Mouse (Mus musculus): ENCODE measurements around the gene Tmem54.

Tmem54 gene

GRCm38 (mm10) chr4:129097006-129097405 lies 8.3 kb upstream of the Tmem54 start:
- no peak for DNase-seq (ENCODE audit: low spot score in 2 of 2)

- no peak for DNase-seq (ENCODE audit: low spot score in 2 of 2)
Observed at GRCm38 (mm10) chr4:129102133-129102829, 3.1 kb upstream of the Tmem54 start.

GRCm38 (mm10) chr4:129106073-129106472 lies 725 bp downstream of the Tmem54 start:
- no peak for DNase-seq (ENCODE audit: low spot score in 2 of 2)

GRCm38 (mm10) chr4:129107348-129107899 lies 2.1 kb downstream of the Tmem54 start:
- no peak for DNase-seq (ENCODE audit: low spot score in 2 of 2)

GRCm38 (mm10) chr4:129108624-129109023 lies 3.3 kb downstream of the Tmem54 start:
- DNase-seq (ENCODE audit: low spot score in 2 of 2), result no peak

- no peak for DNase-seq (ENCODE audit: low spot score in 2 of 2)
Observed at GRCm38 (mm10) chr4:129110804-129111203, 5.5 kb downstream of the Tmem54 start.

- DNase-seq (ENCODE audit: low spot score in 2 of 2), result no peak
Observed at GRCm38 (mm10) chr4:129111350-129111749, 6.0 kb downstream of the Tmem54 start.

GRCm38 (mm10) chr4:129112231-129112630 lies 6.9 kb downstream of the Tmem54 start:
- DNase-seq (ENCODE audit: low spot score in 2 of 2), result no peak

- DNase-seq (ENCODE audit: low spot score in 2 of 2), result peak; percentile 50 to 59
Observed at GRCm38 (mm10) chr4:129113083-129113988, 8.0 kb downstream of the Tmem54 start.

- DNase-seq (ENCODE audit: low spot score in 2 of 2), result no peak
Observed at GRCm38 (mm10) chr4:129116703-129117102, 11.4 kb downstream of the Tmem54 start.

- DNase-seq (ENCODE audit: low spot score in 2 of 2), result no peak
Observed at GRCm38 (mm10) chr4:129117720-129118510, 12.6 kb downstream of the Tmem54 start.

GRCm38 (mm10) chr4:129119708-129120107 lies 14.4 kb downstream of the Tmem54 start:
- no peak for DNase-seq (ENCODE audit: low spot score in 2 of 2)

- DNase-seq (ENCODE audit: low spot score in 2 of 2), result peak; percentile 24 to 79
Observed at GRCm38 (mm10) chr4:129120520-129121445, 15.4 kb downstream of the Tmem54 start.

- no peak for DNase-seq (ENCODE audit: low spot score in 2 of 2)
Observed at GRCm38 (mm10) chr4:129121569-129122086, 16.3 kb downstream of the Tmem54 start, which contains the start of gene Hpca. Gene Hpca, minus strand, starts transcription at chr4:129122036.

GRCm38 (mm10) chr4:129122107-129122506 lies 16.8 kb downstream of the Tmem54 start:
- no peak for DNase-seq (ENCODE audit: low spot score in 2 of 2)

- DNase-seq (ENCODE audit: low spot score in 2 of 2), result no peak
Observed at GRCm38 (mm10) chr4:129122719-129123118, 17.4 kb downstream of the Tmem54 start.

- no peak for DNase-seq (ENCODE audit: low spot score in 2 of 2)
Observed at GRCm38 (mm10) chr4:129124652-129125146, 19.4 kb downstream of the Tmem54 start.

- DNase-seq (ENCODE audit: low spot score in 2 of 2), result no peak
Observed at GRCm38 (mm10) chr4:129125736-129126451, 20.5 kb downstream of the Tmem54 start.

GRCm38 (mm10) chr4:129128582-129129338 lies 23.4 kb downstream of the Tmem54 start:
- no peak for DNase-seq (ENCODE audit: low spot score in 2 of 2)

All from thymus, postnatal 10 days (tissue).